Mouse (Mus musculus) mesoderm, embryonic 11.5 days (tissue): Measurements from ENCODE around the gene Znrf4.
"Not testable (repeated sequence)": the region's sequence is repeated elsewhere in the genome, so short reads cannot be mapped to it uniquely, and the experiment has no call there.

Source experiments
- DNase-seq: peaks from one replicate; pipeline ENCODE4 v3.0.0-alpha.2; 2012; ENCODE audit warnings: low read depth, low spot score

Gene Znrf4

GRCm38 (mm10) chr17:56536192-56536591 lies 24.0 kb upstream of the Znrf4 start:
- DNase-seq = no peak

GRCm38 (mm10) chr17:56524943-56525342 lies 12.7 kb upstream of the Znrf4 start:
- no peak for DNase-seq

DNA sequence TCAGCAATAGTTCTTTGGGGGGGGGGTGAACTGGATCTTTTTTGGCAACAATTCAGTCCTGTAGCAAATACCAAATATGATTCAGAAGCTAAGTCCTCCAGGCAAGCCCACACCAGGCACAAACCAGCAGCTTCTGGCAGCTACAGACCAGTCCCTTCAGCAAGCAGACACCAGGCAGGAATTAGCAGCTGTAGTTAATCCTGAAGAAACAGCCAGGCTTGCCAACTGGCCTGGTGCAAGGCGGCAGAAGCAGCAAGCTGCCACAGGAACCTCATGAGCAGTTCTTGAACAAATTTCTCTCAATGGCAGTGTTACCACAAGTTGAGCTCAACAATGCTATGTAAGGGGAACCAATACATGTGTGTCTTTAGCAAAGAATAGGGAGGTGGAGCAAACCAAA lies 10.5 kb upstream of the Znrf4 start:
- DNase-seq = no peak

GRCm38 (mm10) chr17:56515690-56516410 lies 3.6 kb upstream of the Znrf4 start:
- DNase-seq = no peak

DNA sequence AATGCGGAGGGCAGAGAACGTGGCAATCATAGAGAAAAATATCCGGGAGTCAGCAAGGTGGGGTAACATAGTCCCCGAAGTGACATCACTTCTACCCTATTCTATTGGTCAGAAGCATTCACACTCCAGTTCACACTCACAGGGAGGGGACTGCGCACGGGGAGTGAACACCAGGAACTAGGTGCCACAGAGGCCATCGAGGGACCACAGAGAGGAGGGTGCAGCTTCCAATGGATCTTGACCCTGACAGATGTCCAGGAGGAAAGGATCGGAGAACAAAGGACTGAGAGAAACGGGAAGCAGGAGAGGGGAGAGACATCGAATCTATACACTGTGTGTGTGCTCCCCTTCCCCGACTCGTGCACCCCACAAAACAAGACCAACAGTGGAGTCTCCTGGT lies 2.7 kb upstream of the Znrf4 start:
- DNase-seq = no peak

GRCm38 (mm10) chr17:56514330-56514729 lies 2.1 kb upstream of the Znrf4 start:
- DNase-seq = no peak

- no peak for DNase-seq
These were observed 532 bp downstream of the Znrf4 start for GRCm38 (mm10) chr17:56511707-56512090.

DNA sequence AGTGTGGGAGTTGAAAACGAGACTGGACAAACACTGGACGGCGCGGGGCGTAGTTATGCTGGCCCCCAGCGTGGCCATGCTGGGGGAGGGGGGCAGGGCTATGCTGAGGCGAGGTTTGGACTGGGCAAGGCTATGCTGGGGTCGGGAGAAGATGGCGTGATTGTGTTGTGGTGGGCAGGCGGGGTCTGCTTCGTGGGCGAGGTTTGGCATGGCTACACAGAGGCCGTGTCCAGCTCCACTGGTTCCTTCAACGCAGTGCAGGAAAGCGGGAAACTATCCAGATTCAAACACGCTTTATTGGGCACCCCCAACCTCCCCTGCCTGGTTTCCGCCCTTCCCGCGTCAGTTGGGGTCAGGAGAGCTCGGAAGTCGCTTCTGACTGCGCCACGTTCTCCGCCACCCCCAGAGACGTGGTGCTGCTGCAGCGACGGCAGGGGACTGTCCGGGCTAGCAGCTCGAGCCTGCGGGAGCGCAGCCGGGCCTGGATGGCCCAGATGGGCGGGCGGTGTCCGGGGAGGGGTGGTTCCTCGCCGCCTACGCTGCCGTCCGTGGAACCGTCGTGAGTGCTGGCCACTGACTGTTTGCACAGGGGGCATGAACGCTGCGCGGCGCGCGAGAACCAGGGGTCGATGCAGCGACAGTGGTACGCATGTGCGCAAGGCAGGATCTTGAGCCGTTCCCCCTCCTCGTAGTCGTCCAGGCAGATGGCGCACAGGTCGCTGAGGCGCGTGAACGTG lies 1.1 kb downstream of the Znrf4 start:
- no peak for DNase-seq

DNA sequence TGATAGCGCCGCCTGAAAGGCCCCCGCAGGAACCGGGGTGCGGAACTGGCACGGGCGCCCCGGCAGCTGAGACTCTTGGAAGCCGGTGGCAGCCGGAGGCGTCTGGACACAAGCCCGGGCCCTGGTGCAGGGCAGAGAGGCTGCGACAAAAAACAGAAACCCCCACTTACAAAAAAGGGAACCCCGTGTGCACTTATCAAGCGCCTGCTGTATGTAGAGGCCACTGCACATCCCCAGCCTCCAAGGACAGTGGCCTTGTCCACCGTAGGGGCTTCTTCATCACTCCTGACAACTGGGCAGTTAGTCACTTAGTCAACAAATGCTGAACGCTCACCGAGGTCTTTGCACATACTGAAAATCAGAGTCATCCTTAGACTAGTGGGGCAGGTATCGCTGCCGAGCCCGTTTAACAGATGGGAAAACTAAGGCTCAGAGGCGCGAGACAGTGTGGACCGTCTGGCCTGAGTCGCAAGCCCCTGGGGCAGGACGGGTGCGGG lies 1.7 kb downstream of the Znrf4 start:
- DNase-seq = no peak

DNA sequence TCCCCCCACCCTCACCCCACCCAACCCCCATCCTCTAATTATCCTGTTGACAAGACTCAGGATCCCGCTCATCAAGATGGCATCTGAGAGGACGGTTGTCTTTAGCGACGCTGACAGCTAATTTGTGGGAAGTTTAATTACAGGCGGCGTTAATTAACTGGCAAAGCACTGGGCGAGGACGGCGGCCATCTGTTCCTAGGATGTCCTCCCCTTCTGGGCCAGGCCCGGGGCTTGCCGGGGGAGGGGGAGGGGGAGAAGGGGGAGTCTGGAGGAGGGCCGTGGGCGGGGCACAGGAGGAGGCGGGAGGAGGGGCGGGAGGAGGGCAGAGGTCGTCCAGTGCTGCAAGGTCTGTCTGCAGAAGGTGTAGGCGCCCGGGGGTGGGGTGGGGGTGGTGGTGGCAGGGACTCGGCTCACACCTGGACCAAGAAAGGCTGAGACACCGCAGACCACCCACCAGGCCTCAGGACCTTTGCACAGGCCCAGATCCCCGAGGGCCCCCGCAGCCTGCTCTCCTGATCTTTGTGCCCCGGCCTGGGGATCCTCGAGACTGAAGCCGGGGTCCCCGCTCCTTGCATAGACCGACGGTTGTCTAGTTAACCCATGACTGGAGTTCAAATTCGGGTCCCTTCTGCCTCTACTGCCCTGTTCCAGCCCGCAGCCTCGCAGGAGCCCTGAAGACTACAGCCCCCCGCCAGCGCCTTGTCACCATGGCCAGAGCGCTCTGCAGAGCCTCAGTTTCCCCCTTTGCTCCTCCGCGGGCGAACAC lies 2.3 kb downstream of the Znrf4 start:
- peak; percentile 66 for DNase-seq

- no peak for DNase-seq
These were observed 3.1 kb downstream of the Znrf4 start for GRCm38 (mm10) chr17:56509021-56509640.

DNA sequence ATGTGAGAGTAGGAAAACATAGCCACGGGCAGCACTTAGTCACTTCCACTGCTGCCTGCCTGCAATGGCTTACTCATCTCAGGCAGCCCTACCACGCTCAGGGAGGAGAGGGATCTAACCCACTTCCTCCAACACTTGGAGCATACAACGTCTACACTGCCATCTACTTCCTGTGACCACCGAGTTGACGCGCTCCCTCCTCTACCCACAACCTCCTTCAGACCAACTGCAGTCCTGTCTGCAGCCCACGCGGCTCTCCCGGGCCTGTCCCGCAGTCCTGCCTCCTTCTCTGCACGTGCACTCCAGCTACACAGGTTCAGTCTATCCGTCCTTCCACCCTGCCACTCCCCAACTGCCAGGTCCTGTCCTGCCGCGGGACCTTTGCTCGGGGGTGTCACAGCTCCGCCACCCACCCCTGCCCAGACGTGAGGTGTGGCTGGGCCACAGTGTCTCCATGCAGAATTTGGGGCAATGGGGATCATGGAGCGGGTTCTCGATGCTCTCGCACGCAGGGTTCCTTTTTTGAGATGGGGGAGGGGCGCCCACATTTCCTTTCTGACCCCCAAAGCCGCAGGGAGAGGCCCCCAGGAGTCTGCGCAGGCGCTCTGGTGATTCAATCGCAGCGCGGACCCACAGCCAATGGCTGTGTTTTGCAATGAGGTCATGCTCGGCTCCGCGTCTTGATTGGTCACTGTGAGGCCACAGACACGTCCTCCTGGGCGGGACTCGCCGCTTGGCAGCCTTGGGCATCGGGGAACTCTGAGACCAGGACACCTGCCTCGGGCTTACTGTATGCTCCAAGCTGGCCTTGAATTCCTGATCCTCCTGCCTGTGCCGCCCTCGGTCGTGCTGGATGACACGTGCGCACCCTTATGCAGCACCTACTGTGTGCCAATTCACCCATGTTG lies 4.8 kb downstream of the Znrf4 start:
- DNase-seq = peak; percentile 96

- DNase-seq = no peak
These were observed 5.7 kb downstream of the Znrf4 start for GRCm38 (mm10) chr17:56506417-56507065.

GRCm38 (mm10) chr17:56505401-56505800 lies 6.8 kb downstream of the Znrf4 start:
- no peak for DNase-seq

DNA sequence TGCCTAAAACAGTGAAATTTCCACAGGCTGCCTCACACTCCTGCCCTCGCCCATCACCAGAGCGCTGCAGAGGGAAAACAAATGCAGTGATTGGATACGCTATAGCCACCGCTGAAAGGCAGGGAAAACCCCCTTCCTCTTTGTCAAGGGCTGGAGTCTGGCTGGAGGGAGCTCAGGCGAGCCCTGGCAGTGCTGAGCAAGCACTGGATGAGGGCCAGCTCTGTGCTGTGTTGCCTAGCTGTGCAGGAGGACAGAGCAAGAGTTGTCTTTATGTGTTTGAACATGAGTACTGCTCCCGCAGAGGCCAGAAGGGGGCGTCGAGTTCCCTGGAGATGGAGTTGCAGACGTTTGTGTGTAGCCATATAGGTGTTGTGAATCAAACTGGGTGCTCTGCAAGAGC lies 9.7 kb downstream of the Znrf4 start:
- DNase-seq = no peak

DNA sequence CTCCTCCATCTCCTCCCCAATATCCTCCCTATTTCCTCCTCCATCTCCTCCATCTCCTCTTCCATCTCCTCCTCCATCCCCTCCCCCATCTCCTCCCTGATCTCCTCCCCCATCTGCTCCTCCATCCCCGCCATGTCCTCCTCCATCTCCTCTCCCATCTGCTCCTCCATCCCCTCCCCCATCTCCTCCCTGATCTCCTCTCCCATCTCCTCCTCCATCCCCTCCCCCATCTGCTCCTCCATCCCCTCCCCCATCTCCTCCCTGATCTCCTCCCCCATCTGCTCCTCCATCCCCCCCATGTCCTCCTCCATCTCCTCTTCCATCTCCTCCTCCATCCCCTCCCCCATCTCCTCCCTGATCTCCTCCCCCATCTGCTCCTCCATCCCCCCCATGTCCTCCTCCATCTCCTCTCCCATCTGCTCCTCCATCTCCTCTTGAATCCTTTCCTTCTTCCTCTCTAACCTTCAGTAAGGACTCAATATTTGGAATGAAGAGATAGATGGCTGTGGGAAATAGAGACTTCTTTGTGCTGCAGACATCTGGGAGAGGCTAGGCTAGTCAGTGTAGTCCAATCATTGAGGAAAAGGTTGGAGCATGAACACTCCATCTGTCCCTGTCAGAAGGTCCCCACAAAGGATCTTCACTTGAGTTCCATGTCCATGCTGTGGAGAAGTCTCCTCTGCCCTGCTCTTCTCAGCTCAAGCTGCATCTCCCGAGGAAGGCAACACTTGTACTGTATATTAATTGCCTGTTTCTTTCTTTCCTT lies 10.4 kb downstream of the Znrf4 start:
- DNase-seq = not testable (repeated sequence)

- DNase-seq = no peak
These were observed 13.0 kb downstream of the Znrf4 start for GRCm38 (mm10) chr17:56499229-56499628.

DNA sequence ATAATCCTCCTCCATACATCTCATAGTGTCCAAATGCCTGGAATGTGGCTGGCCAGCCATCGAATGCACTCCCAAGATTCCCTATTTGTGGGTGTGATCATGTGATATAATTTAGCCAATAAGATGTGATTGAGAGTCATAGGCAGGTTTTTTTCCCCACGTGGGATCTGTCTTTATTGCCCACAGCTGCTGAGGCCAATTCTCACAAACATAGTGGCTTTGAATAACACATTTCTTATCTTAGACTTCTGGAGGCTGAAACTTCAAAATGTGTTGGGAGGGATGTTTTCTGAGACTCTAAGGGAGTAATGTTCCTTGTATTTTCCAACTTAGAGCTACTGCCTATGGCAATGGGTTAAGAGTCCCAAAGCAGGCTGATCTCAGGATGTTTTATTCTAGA lies 17.8 kb downstream of the Znrf4 start:
- DNase-seq = no peak

GRCm38 (mm10) chr17:56493841-56494240 lies 18.4 kb downstream of the Znrf4 start:
- no peak for DNase-seq
